Mouse (Mus musculus): ENCODE data around the gene Tsks. TPM values are rescaled to one million over a fixed set of nuclear protein-coding genes. Genes with fewer than 3 reads are reported as not detected.

The Tsks gene
- polyA plus RNA-seq, 1 experiment from 2014 or later = 0.21 TPM

GRCm38 (mm10) chr7:44953561-44953960 is 10.6 kb downstream of the Tsks start:
- H3K27ac ChIP-seq = no peak overlapping the region
- peaks cover 16% of the 10 kb centered on the region for H3K4me1 ChIP-seq
- peaks cover 26% of the 10 kb centered on the region for H3K27me3 ChIP-seq (replicated peaks)
- H3K9me3 ChIP-seq = no peaks in the 10 kb centered on the region
- no peak overlapping the region for H3K9ac ChIP-seq
- WGBS = 61% methylated on average over 14 of the region's 14 CpGs
- H3K4me2 ChIP-seq = no peak overlapping the region
- no peak for ATAC-seq (replicated peaks)
- H3K36me3 ChIP-seq (replicated peaks) = no peaks in the 10 kb centered on the region
- no peak overlapping the region for H3K4me3 ChIP-seq

- Histone ChIP-seq H3K4me2 (no peak overlapping the region), H3K27me3 (replicated peaks) (peaks cover 26% of the 10 kb centered on the region), H3K36me3 (replicated peaks) (no peaks in the 10 kb centered on the region), H3K4me3 (no peak overlapping the region), H3K9ac (no peak overlapping the region), H3K27ac (no peak overlapping the region), H3K9me3 (no peaks in the 10 kb centered on the region), H3K4me1 (peaks cover 16% of the 10 kb centered on the region)
- ATAC-seq (replicated peaks) = no peak
- WGBS = 82% methylated on average over 12 of the region's 12 CpGs
Measured at GRCm38 (mm10) chr7:44954091-44954885, 11.3 kb downstream of the Tsks start.

- H3K4me1 ChIP-seq = peaks cover 16% of the 10 kb centered on the region
- peaks cover 4% of the 10 kb centered on the region; the same call in 1 of the 2 replicates for H3K36me3 ChIP-seq (replicated peaks)
- H3K4me2 ChIP-seq = no peak overlapping the region
- H3K27me3 ChIP-seq (replicated peaks) = peaks cover 17% of the 10 kb centered on the region
- H3K9me3 ChIP-seq = no peaks in the 10 kb centered on the region
- no peak for ATAC-seq (replicated peaks)
- no peak overlapping the region for H3K27ac ChIP-seq
- H3K4me3 ChIP-seq = no peak overlapping the region
- H3K9ac ChIP-seq = no peak overlapping the region
- 56% methylated on average over 5 of the region's 5 CpGs for WGBS
Measured at GRCm38 (mm10) chr7:44955628-44956027, 12.6 kb downstream of the Tsks start.

GRCm38 (mm10) chr7:44956266-44956665 is 13.3 kb downstream of the Tsks start:
- WGBS = 60% methylated on average over 6 of the region's 6 CpGs
- Histone ChIP-seq H3K4me3 (no peak overlapping the region), H3K9ac (no peak overlapping the region), H3K9me3 (no peaks in the 10 kb centered on the region), H3K36me3 (replicated peaks) (peaks cover 9% of the 10 kb centered on the region; the same call in 1 of the 2 replicates), H3K4me2 (no peak overlapping the region), H3K27me3 (replicated peaks) (peaks cover 11% of the 10 kb centered on the region), H3K27ac (no peak overlapping the region), H3K4me1 (peaks cover 16% of the 10 kb centered on the region)
- no peak for ATAC-seq (replicated peaks)

GRCm38 (mm10) chr7:44957183-44957835 is 14.3 kb downstream of the Tsks start:
- no peak overlapping the region for H3K9ac ChIP-seq
- no peak overlapping the region; the same call in 1 of the 2 replicates for H3K27ac ChIP-seq
- no peak overlapping the region for H3K4me2 ChIP-seq
- H3K4me3 ChIP-seq = no peak overlapping the region
- H3K27me3 ChIP-seq (replicated peaks) = peaks cover 3% of the 10 kb centered on the region; the same call in 1 of the 2 replicates
- H3K9me3 ChIP-seq = no peaks in the 10 kb centered on the region
- WGBS = 79% methylated on average over 20 of the region's 20 CpGs
- ATAC-seq (replicated peaks) = no peak
- H3K36me3 ChIP-seq (replicated peaks) = peaks cover 9% of the 10 kb centered on the region; the same call in 1 of the 2 replicates
- H3K4me1 ChIP-seq = peaks cover 6% of the 10 kb centered on the region

GRCm38 (mm10) chr7:44958208-44958607 is 15.2 kb downstream of the Tsks start:
- no peaks in the 10 kb centered on the region for H3K4me1 ChIP-seq
- H3K27me3 ChIP-seq (replicated peaks) = no peaks in the 10 kb centered on the region
- no peak for ATAC-seq (replicated peaks)
- no peak overlapping the region for H3K9ac ChIP-seq
- no peak overlapping the region for H3K4me2 ChIP-seq
- H3K9me3 ChIP-seq = no peaks in the 10 kb centered on the region
- H3K4me3 ChIP-seq = no peak overlapping the region
- H3K27ac ChIP-seq = no peak overlapping the region
- WGBS = 54% methylated on average over 7 of the region's 7 CpGs
- H3K36me3 ChIP-seq (replicated peaks) = peaks cover 15% of the 10 kb centered on the region; the same call in 1 of the 2 replicates

GRCm38 (mm10) chr7:44959281-44959680 is 16.3 kb downstream of the Tsks start:
- no peak overlapping the region for H3K27ac ChIP-seq
- H3K36me3 ChIP-seq (replicated peaks) = peaks cover 15% of the 10 kb centered on the region; the same call in 1 of the 2 replicates
- WGBS = 87% methylated on average over 8 of the region's 8 CpGs

GRCm38 (mm10) chr7:44959874-44960511 is 17.0 kb downstream of the Tsks start:
- no peak for ATAC-seq (replicated peaks)
- Histone ChIP-seq H3K9ac (no peak overlapping the region), H3K9me3 (no peaks in the 10 kb centered on the region), H3K27me3 (replicated peaks) (no peaks in the 10 kb centered on the region), H3K36me3 (replicated peaks) (peaks cover 18% of the 10 kb centered on the region; the same call in 1 of the 2 replicates), H3K4me1 (no peaks in the 10 kb centered on the region), H3K4me3 (no peak overlapping the region), H3K4me2 (no peak overlapping the region), H3K27ac (no peak overlapping the region)
- 92% methylated on average over 10 of the region's 10 CpGs for WGBS

More at GRCm38 (mm10) chr7:44959281-44959680, 16.3 kb downstream of the Tsks start:
- no peaks in the 10 kb centered on the region for H3K9me3 ChIP-seq
- ATAC-seq (replicated peaks) = no peak
- H3K9ac ChIP-seq = no peak overlapping the region
- no peak overlapping the region for H3K4me3 ChIP-seq
- no peaks in the 10 kb centered on the region for H3K27me3 ChIP-seq (replicated peaks)
- H3K4me2 ChIP-seq = no peak overlapping the region
- no peaks in the 10 kb centered on the region for H3K4me1 ChIP-seq

GRCm38 (mm10) chr7:44960512-44960910 is 17.5 kb downstream of the Tsks start:
- peaks cover 23% of the 10 kb centered on the region for H3K36me3 ChIP-seq (replicated peaks)
- no peak overlapping the region for H3K27ac ChIP-seq
- no peaks in the 10 kb centered on the region for H3K9me3 ChIP-seq
- H3K4me2 ChIP-seq = no peak overlapping the region
- H3K4me3 ChIP-seq = no peak overlapping the region
- H3K27me3 ChIP-seq (replicated peaks) = no peaks in the 10 kb centered on the region
- ATAC-seq (replicated peaks) = no peak
- H3K9ac ChIP-seq = no peak overlapping the region
- H3K4me1 ChIP-seq = no peaks in the 10 kb centered on the region
- 94% methylated on average over 13 of the region's 13 CpGs for WGBS

- Histone ChIP-seq H3K27ac (no peak overlapping the region), H3K36me3 (replicated peaks) (peaks cover 28% of the 10 kb centered on the region), H3K9ac (no peak overlapping the region), H3K4me1 (no peaks in the 10 kb centered on the region), H3K4me3 (no peak overlapping the region), H3K4me2 (no peak overlapping the region), H3K27me3 (replicated peaks) (no peaks in the 10 kb centered on the region), H3K9me3 (no peaks in the 10 kb centered on the region)
- ATAC-seq (replicated peaks) = no peak
- WGBS = 85% methylated on average over 8 of the region's 8 CpGs
Measured at GRCm38 (mm10) chr7:44962337-44962736, 19.3 kb downstream of the Tsks start.

GRCm38 (mm10) chr7:44962831-44963230 is 19.8 kb downstream of the Tsks start:
- H3K4me1 ChIP-seq = no peaks in the 10 kb centered on the region
- no peak overlapping the region for H3K9ac ChIP-seq
- WGBS = 91% methylated on average over 5 of the region's 5 CpGs
- no peak overlapping the region for H3K4me3 ChIP-seq
- peaks cover 28% of the 10 kb centered on the region for H3K36me3 ChIP-seq (replicated peaks)
- no peak overlapping the region for H3K4me2 ChIP-seq
- no peaks in the 10 kb centered on the region for H3K9me3 ChIP-seq
- no peak for ATAC-seq (replicated peaks)
- H3K27ac ChIP-seq = no peak overlapping the region
- no peaks in the 10 kb centered on the region for H3K27me3 ChIP-seq (replicated peaks)

GRCm38 (mm10) chr7:44964990-44965389 is 22.0 kb downstream of the Tsks start:
- H3K27ac ChIP-seq = no peak overlapping the region
- H3K27me3 ChIP-seq (replicated peaks) = no peaks in the 10 kb centered on the region
- H3K4me1 ChIP-seq = no peaks in the 10 kb centered on the region
- H3K9ac ChIP-seq = no peak overlapping the region
- WGBS = 94% methylated on average over 13 of the region's 13 CpGs
- H3K36me3 ChIP-seq (replicated peaks) = peaks cover 26% of the 10 kb centered on the region
- ATAC-seq (replicated peaks) = no peak
- H3K9me3 ChIP-seq = no peaks in the 10 kb centered on the region
- no peak overlapping the region for H3K4me3 ChIP-seq
- no peak overlapping the region for H3K4me2 ChIP-seq

Measured in midbrain, embryonic 15.5 days (tissue).